Comparison of ENCODE assay signal across 37 mouse cellular contexts in genomic region chr17:25424526-25425080, GRCm38 (mm10). TPM values are rescaled to one million over a fixed set of nuclear protein-coding genes. Genes with fewer than 3 reads are reported as not detected.
A peak's percentile ranks its signal among the peaks of the same experiment; 100 is the strongest.
DNase-seq lines count a peak whose midpoint lies in the region; ATAC-seq and TF ChIP-seq lines count a peak whose summit lies in the region.
"Had no signal": no experiment of that assay in that cellular context is flagged by ENCODE, and none has a peak within 500 bp of the region (broad histone marks: within the 10 kb centered on the region; RNA-seq: fewer than 3 reads in every experiment).

No protein-coding gene starts in this region.

- peaks cover 46% of the 10 kb centered on the region for H3K36me3 ChIP-seq in heart, embryonic 10.5 days
- no peaks in the 10 kb centered on the region for H3K36me3 ChIP-seq in heart, adult 2 months (ENCODE audit: control insufficient read depth, insufficient read depth, low read length)
- no peaks in the 10 kb centered on the region; the same call in 1 of the 2 replicates for H3K36me3 ChIP-seq in hindbrain, embryonic 14.5 days (replicated peaks; ENCODE audit: control insufficient read depth, insufficient read depth)
- no peaks in the 10 kb centered on the region for H3K36me3 ChIP-seq in hindbrain, postnatal 0 days (ENCODE audit: insufficient read depth, low read length)
- H3K36me3 ChIP-seq: liver, embryonic 13.5 days; neural tube, embryonic 15.5 days had no signal

- no peak overlapping the region for H3K4me3 ChIP-seq in heart, embryonic 10.5 days
- H3K4me3 ChIP-seq in heart, adult 2 months, result no peak overlapping the region
- H3K4me3 ChIP-seq in hindbrain, embryonic 14.5 days (replicated peaks; ENCODE audit: low read length), result no peak overlapping the region
- no peak overlapping the region for H3K4me3 ChIP-seq in hindbrain, postnatal 0 days (ENCODE audit: low read length)
- H3K4me3 ChIP-seq: erythroblast, embryonic 14.5 days; forebrain, embryonic 13.5 days; limb, embryonic 15.5 days; liver, embryonic 13.5 days; neural tube, embryonic 15.5 days had no signal

- no peak overlapping the region for H3K9ac ChIP-seq in heart, adult 2 months (ENCODE audit: low read depth, low read length)
- H3K9ac ChIP-seq in hindbrain, embryonic 14.5 days, result peak overlapping the region; percentile 10; the same call in 1 of the 2 replicates
- H3K9ac ChIP-seq in hindbrain, postnatal 0 days (replicated peaks; ENCODE audit: low read length), result no peak overlapping the region
- H3K9ac ChIP-seq: forebrain, embryonic 13.5 days; limb, embryonic 15.5 days; liver, embryonic 13.5 days; neural tube, embryonic 15.5 days had no signal

- H3K27me3 ChIP-seq in heart, embryonic 10.5 days (ENCODE audit: insufficient read depth, poor library complexity, severe bottlenecking), result no peaks in the 10 kb centered on the region
- no peaks in the 10 kb centered on the region for H3K27me3 ChIP-seq in heart, adult 2 months (ENCODE audit: control insufficient read depth, insufficient read depth, low read length)
- H3K27me3 ChIP-seq in hindbrain, embryonic 14.5 days (ENCODE audit: control insufficient read depth, insufficient read depth, low read length), result 0 out of 2 replicates have a peak, but pooled peaks cover 3% of the 10 kb centered on the region
- no peaks in the 10 kb centered on the region for H3K27me3 ChIP-seq in hindbrain, postnatal 0 days (ENCODE audit: insufficient read depth, low read length)
- H3K27me3 ChIP-seq: limb, embryonic 15.5 days had no signal

- H3K27ac ChIP-seq in heart, embryonic 10.5 days, result peak overlapping the region; percentile 37; the same call in 1 of the 2 replicates
- H3K27ac ChIP-seq in heart, adult 2 months, result no peak overlapping the region
- no peak overlapping the region for H3K27ac ChIP-seq in hindbrain, embryonic 14.5 days
- H3K27ac ChIP-seq in hindbrain, postnatal 0 days, result no peak overlapping the region
- H3K27ac ChIP-seq: forebrain, embryonic 13.5 days; limb, embryonic 15.5 days; liver, embryonic 13.5 days; neural tube, embryonic 15.5 days; stomach, postnatal 0 days had no signal

- ATAC-seq in hindbrain, embryonic 14.5 days (ENCODE audit: low FRiP score), result no peak
- no peak for ATAC-seq in hindbrain, postnatal 0 days
- ATAC-seq in megakaryocyte, adult 5-6 weeks (ENCODE audit: poor library complexity, severe bottlenecking), result no peak
- ATAC-seq: forebrain, embryonic 13.5 days; intestine, embryonic 16.5 days; lung, postnatal 0 days had no signal

- intact Hi-C loops in heart, adult 2 months (cut with DNase I), result no loop called here

- no peaks in the 10 kb centered on the region for H3K9me3 ChIP-seq in heart, embryonic 10.5 days
- no peaks in the 10 kb centered on the region for H3K9me3 ChIP-seq in hindbrain, embryonic 14.5 days (ENCODE audit: control insufficient read depth, low read length)
- H3K9me3 ChIP-seq in hindbrain, postnatal 0 days (ENCODE audit: low read length), result no peaks in the 10 kb centered on the region
- H3K9me3 ChIP-seq: forebrain, embryonic 13.5 days; limb, embryonic 15.5 days; liver, embryonic 13.5 days; neural tube, embryonic 15.5 days had no signal

- TF ChIP-seq CTCF in heart, adult 2 months (IDR thresholded peaks at IDR 0.05), result no peak
- TF ChIP-seq CTCF in hindbrain, postnatal 0 days (IDR thresholded peaks at IDR 0.05; ENCODE audit: low read depth), result no peak

- peaks cover 96% of the 10 kb centered on the region for H3K4me1 ChIP-seq in heart, embryonic 10.5 days
- H3K4me1 ChIP-seq in heart, adult 2 months (ENCODE audit: control insufficient read depth, insufficient read depth, low read length), result peaks cover 1% of the 10 kb centered on the region; the same call in 1 of the 2 replicates
- peaks cover 13% of the 10 kb centered on the region for H3K4me1 ChIP-seq in hindbrain, embryonic 14.5 days (replicated peaks; ENCODE audit: control insufficient read depth, insufficient read depth, low read length)
- H3K4me1 ChIP-seq in hindbrain, postnatal 0 days (ENCODE audit: insufficient read depth, low read length), result peaks cover 19% of the 10 kb centered on the region

- no peak overlapping the region for H3K4me2 ChIP-seq in hindbrain, embryonic 14.5 days (replicated peaks)
- no peak overlapping the region for H3K4me2 ChIP-seq in hindbrain, postnatal 0 days (ENCODE audit: low read depth, low read length)
- H3K4me2 ChIP-seq: forebrain, embryonic 13.5 days; limb, embryonic 15.5 days; liver, embryonic 13.5 days; neural tube, embryonic 15.5 days had no signal

- DNase-seq in heart, embryonic 10.5 days (ENCODE audit: low spot score), result no peak
- DNase-seq in heart, adult 2 months, result no peak
- no peak for DNase-seq in hindbrain, embryonic 14.5 days (ENCODE audit: low spot score)
- DNase-seq in hindbrain, postnatal 0 days (ENCODE audit: low spot score), result no peak
- DNase-seq in retina, postnatal 1 day, result peak; percentile 84
- DNase-seq in retina, embryonic 14.5 days (ENCODE audit: low spot score), result no peak
- DNase-seq: adrenal gland, postnatal 25 days; B cell, adult 2 months; cerebellum, adult 18-20 months; cerebellum, postnatal 14 days; gastrocnemius, postnatal 25 days; heart, adult 11 months; kidney, adult 8-10 months; kidney, postnatal 36 days; layer of hippocampus, postnatal 36 days; left cerebral cortex, postnatal 4 days; liver, embryonic 13.5 days; lung, adult 18-20 months; lung, postnatal 4 days; midbrain, embryonic 14.5 days; right cerebral cortex, adult 18-20 months; spleen, adult 18-20 months; thymus, adult 18-20 months; thymus, postnatal 25 days had no signal

- no peak for TF ChIP-seq EP300 in heart, adult 2 months (IDR thresholded peaks at IDR 0.05; ENCODE audit: insufficient read depth, low read depth, low read length)

- no peaks in the 10 kb centered on the region for H3K79me2 ChIP-seq in heart, adult 2 months (replicated peaks; ENCODE audit: control insufficient read depth, insufficient read depth, low read length)

- 42% methylated on average over 8 of the region's 8 CpGs for WGBS in heart, embryonic 10.5 days
- 63% methylated on average over 8 of the region's 8 CpGs for WGBS in heart, adult 2 months
- WGBS in hindbrain, embryonic 14.5 days, result 13% methylated on average over 8 of the region's 8 CpGs
- WGBS in hindbrain, postnatal 0 days, result 28% methylated on average over 8 of the region's 8 CpGs

- no peak for TF ChIP-seq POLR2A in heart, adult 2 months (IDR thresholded peaks at IDR 0.05; ENCODE audit: insufficient read depth, low read depth, low read length)

RNA-seq across cellular contexts. Expression of gene Cacna1h, which starts 9.0 kb away (rescaled TPM):
- 11.1 and 11.8 TPM in 2 replicates for polyA plus RNA-seq in heart, embryonic 10.5 days (2016; fragmentation: Nextera tagmentation; extraction: Ambion mirVana)
- 1 to 10 TPM; 4.5 to 5.5 TPM for total RNA-seq in heart, adult 2 months (2021)
- 20.4 and 23.2 TPM in 2 replicates for polyA plus RNA-seq in heart, adult 2 months (2012; rRNA removed)
- 10.6 and 14.1 TPM in 2 replicates for polyA plus RNA-seq in hindbrain, embryonic 14.5 days (2014; fragmentation: Nextera tagmentation; extraction: Ambion mirVana)
- 82.1 and 111 TPM in 2 replicates for total RNA-seq in hindbrain, postnatal 0 days (2014; rRNA removed)
- 4.8 and 5.7 TPM in 2 replicates for polyA plus RNA-seq in hindbrain, postnatal 0 days (2015; fragmentation: Nextera tagmentation; extraction: Ambion mirVana)
- 0.05 TPM in 1 of 2 replicates, not detected in the other for total RNA-seq in megakaryocyte, adult 5-6 weeks (2015)
- total RNA-seq in megakaryocyte, adult 5-6 weeks (2017), result not detected in 2 replicates

RNA-seq across cellular contexts. Expression of gene Tekt4, which starts 29.8 kb away (rescaled TPM):
- 0.55 and 0.84 TPM in 2 replicates for polyA plus RNA-seq in heart, embryonic 10.5 days (2016; fragmentation: Nextera tagmentation; extraction: Ambion mirVana)
- total RNA-seq in heart, adult 2 months (2021), result not detected
- 0.61 and 1.2 TPM in 2 replicates for polyA plus RNA-seq in heart, adult 2 months (2012; rRNA removed)
- polyA plus RNA-seq in hindbrain, embryonic 14.5 days (2014; fragmentation: Nextera tagmentation; extraction: Ambion mirVana), result 1.2 and 2.4 TPM in 2 replicates
- total RNA-seq in hindbrain, postnatal 0 days (2014; rRNA removed), result 5.7 and 7.4 TPM in 2 replicates
- polyA plus RNA-seq in hindbrain, postnatal 0 days (2015; fragmentation: Nextera tagmentation; extraction: Ambion mirVana), result 2.3 and 3.2 TPM in 2 replicates
- total RNA-seq in megakaryocyte, adult 5-6 weeks (2015), result not detected in 2 replicates
- total RNA-seq in megakaryocyte, adult 5-6 weeks (2017), result not detected in 2 replicates
- total RNA-seq: adrenal gland, postnatal 25 days; gastrocnemius, adult 18-20 months; gastrocnemius, postnatal 25 days; megakaryocyte-erythroid progenitor cell, adult 5-6 weeks had no signal
- polyA plus RNA-seq: erythroblast, embryonic 14.5 days; intestine, embryonic 16.5 days; limb, embryonic 15.5 days; liver, embryonic 13.5 days had no signal

RNA-seq across cellular contexts. Expression of gene Tpsg1, which starts 55.5 kb away (rescaled TPM):
- polyA plus RNA-seq in heart, embryonic 10.5 days (2016; fragmentation: Nextera tagmentation; extraction: Ambion mirVana), result 0.54 TPM in 1 of 2 replicates, not detected in the other
- not detected for total RNA-seq in heart, adult 2 months (2021)
- 0.47 and 0.61 TPM in 2 replicates for polyA plus RNA-seq in heart, adult 2 months (2012; rRNA removed)
- polyA plus RNA-seq in hindbrain, embryonic 14.5 days (2014; fragmentation: Nextera tagmentation; extraction: Ambion mirVana), result 1.2 TPM in 1 of 2 replicates, not detected in the other
- 0.21 TPM in 1 of 2 replicates, not detected in the other for total RNA-seq in hindbrain, postnatal 0 days (2014; rRNA removed)
- 0.65 and 1.5 TPM in 2 replicates for polyA plus RNA-seq in hindbrain, postnatal 0 days (2015; fragmentation: Nextera tagmentation; extraction: Ambion mirVana)
- total RNA-seq in megakaryocyte, adult 5-6 weeks (2015), result not detected in 2 replicates
- total RNA-seq in megakaryocyte, adult 5-6 weeks (2017), result not detected in 2 replicates
- total RNA-seq: adrenal gland, postnatal 25 days; gastrocnemius, postnatal 25 days; layer of hippocampus, postnatal 36 days; left cerebral cortex, postnatal 4 days; megakaryocyte-erythroid progenitor cell, adult 5-6 weeks had no signal
- polyA plus RNA-seq: cortical plate, adult 2 months; erythroblast, embryonic 14.5 days; frontal cortex, adult 2 months had no signal

RNA-seq across cellular contexts. Expression of gene Tpsb2, which starts 58.5 kb away (rescaled TPM):
- polyA plus RNA-seq in heart, embryonic 10.5 days (2016; fragmentation: Nextera tagmentation; extraction: Ambion mirVana), result not detected in 2 replicates
- 1 to 10 TPM; 1.4 to 2.5 TPM for total RNA-seq in heart, adult 2 months (2021)
- 6.3 and 8.2 TPM in 2 replicates for polyA plus RNA-seq in heart, adult 2 months (2012; rRNA removed)
- 0.36 TPM in 1 of 2 replicates, not detected in the other for polyA plus RNA-seq in hindbrain, embryonic 14.5 days (2014; fragmentation: Nextera tagmentation; extraction: Ambion mirVana)
- 0.21 TPM in 1 of 2 replicates, not detected in the other for total RNA-seq in hindbrain, postnatal 0 days (2014; rRNA removed)
- polyA plus RNA-seq in hindbrain, postnatal 0 days (2015; fragmentation: Nextera tagmentation; extraction: Ambion mirVana), result 0.72 and 1.8 TPM in 2 replicates
- total RNA-seq in megakaryocyte, adult 5-6 weeks (2015), result not detected in 2 replicates
- not detected in 2 replicates for total RNA-seq in megakaryocyte, adult 5-6 weeks (2017)
- total RNA-seq: megakaryocyte-erythroid progenitor cell, adult 5-6 weeks had no signal
- polyA plus RNA-seq: forebrain, embryonic 13.5 days; frontal cortex, adult 2 months; hindbrain, embryonic 11.5 days had no signal
